Mouse (Mus musculus) mesoderm, embryonic 11.5 days (tissue): Measurements from ENCODE around the gene Usp31.
A peak's percentile ranks its signal among the peaks of the same experiment; 100 is the strongest.

Experiments
- DNase-seq: peaks from one replicate; pipeline ENCODE4 v3.0.0-alpha.2; 2012; ENCODE audit warnings: low read depth, low spot score

Usp31 gene

GRCm38 (mm10) chr7:121658866-121659265 is 48.2 kb downstream of the Usp31 start:
- DNase-seq = no peak

GRCm38 (mm10) chr7:121654675-121655074 is 52.4 kb downstream of the Usp31 start:
- DNase-seq = no peak

- DNase-seq = no peak
Observed at GRCm38 (mm10) chr7:121652629-121653028, 54.4 kb downstream of the Usp31 start.

- no peak for DNase-seq
Observed at GRCm38 (mm10) chr7:121650724-121651123, 56.3 kb downstream of the Usp31 start.

- DNase-seq = peak; percentile 69
Observed at GRCm38 (mm10) chr7:121640998-121641762, 65.9 kb downstream of the Usp31 start.

- DNase-seq = no peak
Observed at GRCm38 (mm10) chr7:121636732-121637131, 70.3 kb downstream of the Usp31 start.

- DNase-seq = no peak
Observed at GRCm38 (mm10) chr7:121634236-121634635, 72.8 kb downstream of the Usp31 start.

- DNase-seq = peak; percentile 36
Observed at GRCm38 (mm10) chr7:121622835-121623420, 84.1 kb downstream of the Usp31 start.

- no peak for DNase-seq
Observed at GRCm38 (mm10) chr7:121622433-121622832, 84.6 kb downstream of the Usp31 start.

GRCm38 (mm10) chr7:121601697-121602096 is 105.4 kb downstream of the Usp31 start:
- DNase-seq = peak; percentile 73

GRCm38 (mm10) chr7:121596401-121596800 is 110.7 kb downstream of the Usp31 start:
- DNase-seq = peak; percentile 80

GRCm38 (mm10) chr7:121595496-121595895 is 111.6 kb downstream of the Usp31 start:
- no peak for DNase-seq

GRCm38 (mm10) chr7:121595085-121595484 is 112.0 kb downstream of the Usp31 start:
- no peak for DNase-seq

GRCm38 (mm10) chr7:121594623-121595022 is 112.4 kb downstream of the Usp31 start:
- no peak for DNase-seq
